Comparison of ENCODE assay signal across 18 mouse cellular contexts in the genomic region with DNA sequence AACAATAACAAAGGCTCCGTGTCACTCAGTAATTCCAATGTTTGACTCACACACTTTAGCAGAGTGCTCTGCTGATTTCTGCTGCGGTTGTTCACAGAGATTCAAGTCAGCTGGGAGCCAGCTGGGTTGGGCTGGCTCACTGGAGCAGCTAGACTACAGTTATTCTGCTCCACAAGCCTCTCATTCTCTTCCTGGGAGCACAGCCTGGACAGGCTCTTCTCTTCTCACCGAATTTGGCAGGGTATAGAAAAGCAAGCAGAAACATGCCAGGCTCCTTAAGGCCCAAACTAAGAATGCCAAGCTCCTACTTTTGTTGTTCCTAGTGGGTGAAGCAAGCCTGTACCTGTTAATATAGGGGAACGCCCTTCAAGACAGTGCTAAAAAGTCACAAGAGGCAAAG.
DNase-seq lines count a peak whose midpoint lies in the region; ATAC-seq lines count a peak whose summit lies in the region.
"Had no signal": no experiment of that assay in that cellular context is flagged by ENCODE, and none has a peak within 500 bp of the region (broad histone marks: within the 10 kb centered on the region; RNA-seq: fewer than 3 reads in every experiment).

No protein-coding gene starts in this region.

- intact Hi-C loops in left cerebral cortex, postnatal 4 days (cut with DNase I): no loop called here

- no peak overlapping the region for H3K27ac ChIP-seq in embryonic facial prominence, embryonic 14.5 days (replicated peaks; ENCODE audit: low read depth, low read length)
- peak overlapping the region; percentile 26; the same call in 1 of the 2 replicates for H3K27ac ChIP-seq in stomach, embryonic 15.5 days
- H3K27ac ChIP-seq in midbrain, embryonic 11.5 days (ENCODE audit: low read depth, low read length): no peak overlapping the region
- H3K27ac ChIP-seq: hindbrain, embryonic 10.5 days had no signal

- H3K36me3 ChIP-seq in embryonic facial prominence, embryonic 14.5 days (ENCODE audit: control insufficient read depth, insufficient read depth, low read length): no peaks in the 10 kb centered on the region
- H3K36me3 ChIP-seq in stomach, embryonic 15.5 days: no peaks in the 10 kb centered on the region
- H3K36me3 ChIP-seq in midbrain, embryonic 11.5 days (ENCODE audit: control insufficient read depth, insufficient read depth, low read length): no peaks in the 10 kb centered on the region
- H3K36me3 ChIP-seq: hindbrain, embryonic 10.5 days had no signal

- no peaks in the 10 kb centered on the region for H3K9me3 ChIP-seq in embryonic facial prominence, embryonic 14.5 days (ENCODE audit: control insufficient read depth, low read length)
- H3K9me3 ChIP-seq in stomach, embryonic 15.5 days: no peaks in the 10 kb centered on the region
- H3K9me3 ChIP-seq in midbrain, embryonic 11.5 days (ENCODE audit: control insufficient read depth, low read length): no peaks in the 10 kb centered on the region
- H3K9me3 ChIP-seq: hindbrain, embryonic 10.5 days had no signal

- no peak overlapping the region for H3K9ac ChIP-seq in embryonic facial prominence, embryonic 14.5 days (ENCODE audit: low read depth, low read length)
- no peak overlapping the region for H3K9ac ChIP-seq in stomach, embryonic 15.5 days
- no peak overlapping the region for H3K9ac ChIP-seq in midbrain, embryonic 11.5 days (ENCODE audit: low read length)

- no peak overlapping the region for H3K4me2 ChIP-seq in embryonic facial prominence, embryonic 14.5 days (ENCODE audit: low read depth, low read length)
- no peak overlapping the region for H3K4me2 ChIP-seq in stomach, embryonic 15.5 days
- H3K4me2 ChIP-seq in midbrain, embryonic 11.5 days: no peak overlapping the region
- H3K4me2 ChIP-seq: liver, embryonic 11.5 days had no signal

- H3K4me3 ChIP-seq in embryonic facial prominence, embryonic 14.5 days (ENCODE audit: low read depth, low read length): no peak overlapping the region
- no peak overlapping the region for H3K4me3 ChIP-seq in stomach, embryonic 15.5 days (replicated peaks)
- no peak overlapping the region for H3K4me3 ChIP-seq in midbrain, embryonic 11.5 days (ENCODE audit: low read depth, low read length)
- H3K4me3 ChIP-seq: hindbrain, embryonic 10.5 days had no signal

- DNase-seq in frontal cortex, postnatal 25 days (ENCODE audit: low spot score in 2 of 2): no peak
- peak; percentile 25 for DNase-seq in Muller cell, postnatal 12 days (ENCODE audit: inconsistent ontology term)
- DNase-seq in embryonic facial prominence, embryonic 14.5 days (ENCODE audit: low spot score): peak; percentile 71
- no peak for DNase-seq in embryo, embryonic 10 days (ENCODE audit: low spot score)
- no peak for DNase-seq in midbrain, embryonic 11.5 days (ENCODE audit: low spot score, missing footprints)
- DNase-seq in left cerebral cortex, postnatal 4 days: no peak
- DNase-seq: adrenal gland, postnatal 10 days; cerebellum, adult 18-20 months; cerebellum, postnatal 25 days; gastrocnemius, postnatal 25 days; kidney, adult 11 months; lung, adult 18-20 months; lung, postnatal 36 days had no signal

- H3K4me1 ChIP-seq in embryonic facial prominence, embryonic 14.5 days (ENCODE audit: control insufficient read depth, insufficient read depth, low read length): no peaks in the 10 kb centered on the region
- H3K4me1 ChIP-seq in stomach, embryonic 15.5 days: no peaks in the 10 kb centered on the region
- H3K4me1 ChIP-seq in midbrain, embryonic 11.5 days (ENCODE audit: control insufficient read depth, insufficient read depth, low read length): no peaks in the 10 kb centered on the region
- H3K4me1 ChIP-seq: hindbrain, embryonic 10.5 days had no signal

- WGBS in embryonic facial prominence, embryonic 14.5 days: 40% methylated on average over 4 of the region's 4 CpGs
- 44% methylated on average over 4 of the region's 4 CpGs for WGBS in stomach, embryonic 15.5 days
- WGBS in midbrain, embryonic 11.5 days: 71% methylated on average over 4 of the region's 4 CpGs

- ATAC-seq in frontal cortex, adult (ENCODE audit: low TSS enrichment): peak; percentile 92
- ATAC-seq in embryonic facial prominence, embryonic 14.5 days (ENCODE audit: low read depth): peak; percentile 85
- ATAC-seq in stomach, embryonic 15.5 days (ENCODE audit: insufficient read depth, low FRiP score, low read depth): peak; percentile 43; the same call in 1 of the 2 replicates
- no peak for ATAC-seq in midbrain, embryonic 11.5 days (ENCODE audit: low FRiP score)
- ATAC-seq: activated CD4-positive, CD25-positive, alpha-beta regulatory T cell, adult 4 months had no signal

- no peaks in the 10 kb centered on the region for H3K27me3 ChIP-seq in embryonic facial prominence, embryonic 14.5 days (replicated peaks; ENCODE audit: control insufficient read depth, insufficient read depth, low read length)
- no peaks in the 10 kb centered on the region for H3K27me3 ChIP-seq in stomach, embryonic 15.5 days (replicated peaks)
- H3K27me3 ChIP-seq in midbrain, embryonic 11.5 days (ENCODE audit: control insufficient read depth, insufficient read depth, low read length): no peaks in the 10 kb centered on the region

Comparison
In these comparisons a context has a peak if more than half of its experiments do, and no peak if none do; other contexts are left out.
1. DNase-seq: peak in Muller cell, postnatal 12 days (single experiment) and embryonic facial prominence, embryonic 14.5 days (single experiment); none in frontal cortex, postnatal 25 days (0 of 2), embryo, embryonic 10 days (single experiment), midbrain, embryonic 11.5 days (single experiment) and left cerebral cortex, postnatal 4 days (single experiment).